Mouse (Mus musculus) heart, postnatal 0 days (tissue): ENCODE data around the gene Meis1.

Experiments used
- CTCF ChIP-seq: IDR thresholded peaks from 2 replicates; pipeline ENCODE4 v1.5.1; 2016; ENCODE audit warnings: antibody characterized with exemption, control low read depth, low read depth
- EP300 ChIP-seq: IDR thresholded peaks from 2 replicates; pipeline ENCODE4 v1.6.1; 2016; ENCODE audit warnings: antibody characterized with exemption, low read depth

DNA sequence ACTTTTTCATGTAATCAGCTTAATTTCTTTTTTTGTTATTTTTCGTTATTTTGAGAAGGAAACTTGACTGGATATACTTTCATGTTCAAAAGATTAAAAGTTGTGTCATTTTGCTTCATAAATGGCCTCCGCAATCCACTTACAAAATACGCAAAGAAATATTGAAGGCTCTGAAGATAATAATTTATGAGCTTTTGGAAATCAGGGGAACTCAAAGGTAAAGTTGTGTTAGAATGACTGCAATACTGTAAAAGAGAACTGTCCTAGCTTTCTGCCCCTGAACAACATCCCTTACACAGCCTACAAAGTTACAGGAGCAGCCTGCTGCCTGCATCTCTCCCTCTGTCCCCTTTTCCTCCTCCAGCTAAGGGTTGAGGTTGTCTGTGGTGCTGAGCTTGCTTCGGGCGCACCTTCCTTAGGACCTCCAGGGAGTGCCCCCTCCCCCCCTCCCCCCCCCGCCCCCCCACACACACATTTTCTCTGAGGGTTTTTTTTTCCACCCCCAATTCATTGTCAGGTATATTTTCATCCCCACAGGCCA lies 149.3 kb downstream of the Meis1 start:
- no peak for TF ChIP-seq CTCF
- no peak for TF ChIP-seq EP300
